Mouse (Mus musculus): ENCODE measurements at regions not wholly inside any gene's neighbourhood (a gene's known extent, or its start where the extent isn't known, plus 50 kb on each side); places are given as distances from the start of the nearest gene placed in this dataset.

- DNase-seq, result no peak
Measured at GRCm38 (mm10) chr10:37206986-37207385, 68.3 kb upstream of the Marcks start.

- DNase-seq, result no peak
Measured at GRCm38 (mm10) chr10:37206546-37206945, 67.8 kb upstream of the Marcks start.

GRCm38 (mm10) chr10:37203709-37204108 is 65.0 kb upstream of the Marcks start:
- DNase-seq, result no peak

DNA sequence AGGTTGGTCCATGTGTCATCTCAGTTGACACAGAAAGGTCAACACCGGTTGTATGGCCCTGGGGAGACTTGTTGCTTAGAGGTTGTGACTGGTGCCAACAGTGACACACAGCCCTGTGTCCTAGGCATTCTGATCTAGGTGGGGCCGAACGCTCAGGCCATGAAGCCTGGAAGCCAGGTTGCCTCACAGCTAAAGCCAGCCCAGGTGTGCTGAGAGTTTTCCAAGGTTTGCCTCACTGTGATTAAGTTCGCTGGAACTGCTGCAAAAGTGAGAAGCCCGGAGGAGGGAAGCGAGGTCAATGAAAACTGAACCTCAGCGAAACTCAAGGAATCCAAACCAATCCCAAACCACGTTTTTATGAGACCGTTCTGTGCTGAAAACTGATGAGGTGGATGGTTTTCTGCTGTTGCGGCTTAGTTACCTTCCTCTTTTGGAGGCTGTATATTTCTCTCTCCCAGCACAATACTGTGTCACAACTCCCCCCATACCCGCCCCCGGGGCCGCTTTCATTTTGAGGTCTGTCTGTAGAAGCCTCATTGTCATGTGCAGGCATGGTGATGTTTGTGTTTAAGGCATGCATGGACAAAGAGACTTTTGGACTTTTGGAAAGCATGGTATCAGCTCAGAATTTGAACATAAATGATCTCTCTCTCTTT is 56.2 kb upstream of the Marcks start:
- DNase-seq, result no peak

DNA sequence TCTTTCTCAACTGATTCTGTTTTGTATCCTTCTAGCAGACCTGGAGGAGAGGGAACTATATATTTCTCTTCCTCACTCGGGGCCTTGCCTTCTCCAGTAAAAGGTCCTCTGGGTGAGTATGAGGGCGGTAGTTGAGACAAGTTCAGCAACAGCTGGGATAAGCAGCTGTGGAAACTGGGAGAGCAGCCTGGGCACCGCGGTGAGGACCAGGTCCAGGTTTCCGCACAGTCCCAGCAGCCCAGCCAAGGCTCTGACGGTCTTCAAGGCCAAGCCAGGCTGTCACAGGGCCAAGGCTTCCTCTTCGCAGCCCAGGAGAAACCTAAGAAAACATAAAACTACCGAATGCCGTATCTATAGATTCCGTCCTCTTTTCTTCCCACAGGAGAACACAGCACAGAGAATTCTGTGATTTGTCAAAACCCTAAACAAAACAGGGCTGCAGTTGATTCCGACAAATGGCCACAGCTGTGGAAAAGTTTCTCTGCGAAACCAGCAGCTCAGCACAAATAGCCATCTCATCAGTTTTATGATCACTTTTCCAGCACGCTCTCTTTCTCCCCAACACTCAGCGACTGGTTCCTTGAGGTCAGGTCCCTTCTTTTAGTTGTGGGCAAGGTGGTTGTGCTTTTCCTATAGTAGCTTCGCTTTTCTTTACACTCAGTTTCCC is 55.5 kb upstream of the Marcks start:
- DNase-seq, result no peak

- no peak for DNase-seq
Measured at GRCm38 (mm10) chr10:37192661-37193060, 53.9 kb upstream of the Marcks start.

DNA sequence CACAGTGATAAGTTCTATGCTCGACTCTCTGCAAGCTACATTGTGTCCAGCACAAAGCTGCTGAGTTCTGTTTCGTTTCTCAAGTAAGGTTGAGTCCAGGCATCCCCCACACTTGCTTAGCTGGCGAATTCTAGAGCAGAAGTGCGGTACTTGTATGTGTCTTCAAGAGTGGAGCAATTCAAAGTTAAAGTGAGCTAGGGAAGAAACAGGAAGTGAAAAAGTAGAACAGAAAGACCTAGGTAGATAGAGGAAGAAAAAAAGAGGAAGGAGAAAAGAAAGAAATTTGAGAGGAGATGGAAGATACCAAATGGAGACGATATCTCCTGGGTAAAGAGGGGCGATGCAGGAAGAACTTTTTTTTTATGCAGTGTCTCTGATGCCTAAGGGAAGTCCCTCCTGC is 51.4 kb upstream of the Marcks start:
- no peak for DNase-seq
